Mouse (Mus musculus): ENCODE data around the gene Adrm1.

DNA sequence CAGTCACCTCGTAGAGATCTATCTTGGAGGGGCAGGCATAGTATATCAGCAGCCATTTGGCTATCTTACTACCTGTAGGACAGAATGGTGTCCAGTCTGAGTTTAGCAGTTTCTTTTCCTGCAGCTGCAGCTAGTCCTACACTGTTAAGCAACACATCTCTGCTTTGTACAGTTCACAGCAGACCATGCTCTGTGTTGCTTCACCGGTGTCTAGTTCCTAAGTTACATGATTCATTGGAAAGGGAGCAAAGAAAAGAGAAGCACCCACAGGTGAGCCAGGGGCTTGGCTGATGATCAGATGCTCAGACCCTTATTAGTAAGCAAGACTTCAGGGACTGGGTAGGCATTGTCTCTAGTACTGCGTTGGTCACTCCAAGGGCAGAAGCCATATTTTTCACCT is 37.4 kb upstream of the Adrm1 start:
- TF ChIP-seq CTCF (IDR thresholded peaks at IDR 0.05; ENCODE audit: extremely low read depth, insufficient read depth, low read length) (no peak), POLR2A (IDR thresholded peaks at IDR 0.05; ENCODE audit: extremely low read depth, insufficient read depth, low read length) (no peak)
